Mouse (Mus musculus): ENCODE measurements around the gene Prkrip1. TPM values are rescaled to one million over a fixed set of nuclear protein-coding genes. Genes with fewer than 3 reads are reported as not detected.

Gene Prkrip1
- polyA plus RNA-seq (2011; ENCODE audit: insufficient read depth, insufficient read length, low read depth, missing spikeins) = 45.3 and 48.3 TPM in 2 replicates

DNA sequence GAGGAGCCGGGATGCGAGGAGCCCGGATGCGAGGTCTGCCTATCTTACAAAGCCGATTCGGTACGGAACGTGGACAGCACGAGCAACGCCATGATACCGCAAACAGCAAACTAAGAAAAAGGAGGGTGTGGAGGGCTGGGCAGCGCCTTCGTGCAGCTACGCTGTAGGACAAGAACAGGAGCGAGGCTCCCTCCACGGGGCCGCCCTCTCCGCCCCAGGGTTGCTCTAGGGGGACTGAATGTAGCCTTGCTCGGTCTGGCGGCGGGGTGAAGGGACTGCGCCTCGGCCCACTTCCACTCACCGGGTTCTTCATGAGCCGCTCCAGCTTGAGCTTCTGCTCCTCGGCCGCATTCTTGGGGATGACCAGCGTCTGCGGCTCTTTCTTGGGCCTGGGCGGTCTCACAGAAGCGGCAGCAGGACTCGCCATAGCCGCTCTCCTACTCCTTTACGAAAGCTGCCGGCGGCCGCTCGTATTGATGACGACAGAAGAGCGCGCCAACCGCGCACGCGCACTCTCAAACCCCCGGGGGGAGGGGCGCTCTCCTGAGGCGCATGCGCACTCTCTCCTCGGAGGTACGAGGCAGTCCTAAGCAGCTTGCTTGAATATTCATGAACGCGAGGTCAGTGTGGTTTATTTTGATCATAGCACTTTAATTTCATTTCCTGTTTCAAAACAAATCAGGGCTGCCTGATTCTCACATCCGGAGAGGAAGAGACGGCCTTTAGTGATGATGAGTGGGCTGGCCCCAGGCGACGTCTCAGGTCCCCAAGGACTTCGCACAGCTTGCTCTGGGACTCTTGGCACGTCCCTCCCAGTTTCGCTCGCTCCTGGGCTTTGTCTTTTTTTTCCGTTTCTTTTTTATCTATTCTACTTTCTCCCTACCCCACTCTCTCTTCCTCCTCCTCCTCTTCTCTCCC lies at the start of gene Prkrip1:
Gene Prkrip1 (minus strand): TSS at position 490 of the 918 bp plus-strand sequence.
- no peak within 1 kb of the TSS for H3K27ac ChIP-seq (ENCODE audit: insufficient read depth, low read length)
- peak within 1 kb of the TSS; percentile 96 for H3K4me3 ChIP-seq (ENCODE audit: low read depth, low read length)
- peaks cover 9% of the 10 kb centered on the region for H3K36me3 ChIP-seq (ENCODE audit: control insufficient read depth, insufficient read depth, low read length, poor library complexity, severe bottlenecking)
- peak within 1 kb of the TSS; percentile 77 for H3K9ac ChIP-seq (ENCODE audit: low read depth, poor library complexity, severe bottlenecking)
- TF ChIP-seq EP300 (IDR thresholded peaks at IDR 0.05; ENCODE audit: insufficient read depth, low read depth, low read length) = no peak
- peak; percentile 46 for TF ChIP-seq POLR2A (IDR thresholded peaks at IDR 0.05; ENCODE audit: insufficient read depth, low read length)
- TF ChIP-seq CTCF (IDR thresholded peaks at IDR 0.05; ENCODE audit: low read depth, low read length) = no peak
- no peaks in the 10 kb centered on the region for H3K4me1 ChIP-seq (ENCODE audit: control insufficient read depth, insufficient read depth, low read length)
- no peaks in the 10 kb centered on the region for H3K27me3 ChIP-seq (ENCODE audit: control insufficient read depth, insufficient read depth, low read length, poor library complexity, severe bottlenecking)
- 0 out of 2 replicates have a peak, but pooled peaks cover 1% of the 10 kb centered on the region for H3K9me3 ChIP-seq (replicated peaks; ENCODE audit: control insufficient read depth, insufficient read depth, low read length, poor library complexity, severe bottlenecking)

DNA sequence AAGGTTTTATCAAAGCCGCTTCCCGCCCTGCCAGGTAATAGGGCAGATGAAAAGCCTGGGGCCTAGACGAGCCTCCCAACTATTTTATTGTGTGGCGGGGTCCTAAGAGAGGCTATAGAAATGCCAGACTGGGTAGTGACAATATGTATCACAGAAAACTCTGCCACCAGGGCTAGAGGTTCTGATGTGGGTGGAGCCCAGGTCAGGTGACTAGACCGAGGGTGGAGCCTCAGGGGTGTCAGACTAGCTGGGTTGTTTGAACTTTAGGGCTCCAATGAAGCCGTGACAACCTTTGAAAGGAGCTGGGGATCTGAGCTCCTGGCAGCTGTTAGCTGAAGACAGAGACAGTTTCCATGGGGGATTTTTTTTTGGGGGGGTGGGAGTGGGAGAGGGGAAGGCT lies 49.7 kb upstream of the Prkrip1 start:
- Histone ChIP-seq H3K27ac (ENCODE audit: insufficient read depth, low read length) (no peak overlapping the region), H3K4me1 (ENCODE audit: control insufficient read depth, insufficient read depth, low read length) (no peaks in the 10 kb centered on the region), H3K36me3 (ENCODE audit: control insufficient read depth, insufficient read depth, low read length, poor library complexity, severe bottlenecking) (no peaks in the 10 kb centered on the region), H3K4me3 (ENCODE audit: low read depth, low read length) (no peak overlapping the region), H3K27me3 (ENCODE audit: control insufficient read depth, insufficient read depth, low read length, poor library complexity, severe bottlenecking) (no peaks in the 10 kb centered on the region), H3K9me3 (replicated peaks; ENCODE audit: control insufficient read depth, insufficient read depth, low read length, poor library complexity, severe bottlenecking) (no peaks in the 10 kb centered on the region), H3K9ac (ENCODE audit: low read depth, poor library complexity, severe bottlenecking) (no peak overlapping the region)
- TF ChIP-seq CTCF (IDR thresholded peaks at IDR 0.05; ENCODE audit: low read depth, low read length) (no peak), POLR2A (IDR thresholded peaks at IDR 0.05; ENCODE audit: insufficient read depth, low read length) (no peak), EP300 (IDR thresholded peaks at IDR 0.05; ENCODE audit: insufficient read depth, low read depth, low read length) (no peak)

GRCm38 (mm10) chr5:136246452-136246838 lies 47.7 kb upstream of the Prkrip1 start, which contains the start of gene Sh2b2:
TSS of gene Sh2b2 (minus strand) at chr5:136246556.
- no peak within 1 kb of the TSS for H3K9ac ChIP-seq (ENCODE audit: low read depth, poor library complexity, severe bottlenecking)
- no peak within 1 kb of the TSS for H3K27ac ChIP-seq (ENCODE audit: insufficient read depth, low read length)
- no peaks in the 10 kb centered on the region for H3K27me3 ChIP-seq (ENCODE audit: control insufficient read depth, insufficient read depth, low read length, poor library complexity, severe bottlenecking)
- no peaks in the 10 kb centered on the region for H3K36me3 ChIP-seq (ENCODE audit: control insufficient read depth, insufficient read depth, low read length, poor library complexity, severe bottlenecking)
- H3K4me3 ChIP-seq (ENCODE audit: low read depth, low read length) = peak within 1 kb of the TSS; percentile 20; the same call in 1 of the 2 replicates
- H3K4me1 ChIP-seq (ENCODE audit: control insufficient read depth, insufficient read depth, low read length) = no peaks in the 10 kb centered on the region
- no peaks in the 10 kb centered on the region for H3K9me3 ChIP-seq (replicated peaks; ENCODE audit: control insufficient read depth, insufficient read depth, low read length, poor library complexity, severe bottlenecking)
- no peak for TF ChIP-seq POLR2A (IDR thresholded peaks at IDR 0.05; ENCODE audit: insufficient read depth, low read length)
- no peak for TF ChIP-seq CTCF (IDR thresholded peaks at IDR 0.05; ENCODE audit: low read depth, low read length)
- no peak for TF ChIP-seq EP300 (IDR thresholded peaks at IDR 0.05; ENCODE audit: insufficient read depth, low read depth, low read length)

GRCm38 (mm10) chr5:136245541-136246451 lies 47.0 kb upstream of the Prkrip1 start:
- H3K9ac ChIP-seq (ENCODE audit: low read depth, poor library complexity, severe bottlenecking) = no peak overlapping the region
- no peaks in the 10 kb centered on the region for H3K9me3 ChIP-seq (replicated peaks; ENCODE audit: control insufficient read depth, insufficient read depth, low read length, poor library complexity, severe bottlenecking)
- H3K27ac ChIP-seq (ENCODE audit: insufficient read depth, low read length) = no peak overlapping the region
- H3K4me3 ChIP-seq (ENCODE audit: low read depth, low read length) = peak overlapping the region; percentile 20; the same call in 1 of the 2 replicates
- TF ChIP-seq POLR2A (IDR thresholded peaks at IDR 0.05; ENCODE audit: insufficient read depth, low read length) = no peak
- TF ChIP-seq CTCF (IDR thresholded peaks at IDR 0.05; ENCODE audit: low read depth, low read length) = no peak
- TF ChIP-seq EP300 (IDR thresholded peaks at IDR 0.05; ENCODE audit: insufficient read depth, low read depth, low read length) = no peak
- H3K27me3 ChIP-seq (ENCODE audit: control insufficient read depth, insufficient read depth, low read length, poor library complexity, severe bottlenecking) = no peaks in the 10 kb centered on the region
- H3K4me1 ChIP-seq (ENCODE audit: control insufficient read depth, insufficient read depth, low read length) = no peaks in the 10 kb centered on the region
- H3K36me3 ChIP-seq (ENCODE audit: control insufficient read depth, insufficient read depth, low read length, poor library complexity, severe bottlenecking) = no peaks in the 10 kb centered on the region

- H3K27me3 ChIP-seq (ENCODE audit: control insufficient read depth, insufficient read depth, low read length, poor library complexity, severe bottlenecking) = no peaks in the 10 kb centered on the region
- peak overlapping the region; percentile 80 for H3K4me3 ChIP-seq (ENCODE audit: low read depth, low read length)
- H3K4me1 ChIP-seq (ENCODE audit: control insufficient read depth, insufficient read depth, low read length) = no peaks in the 10 kb centered on the region
- no peaks in the 10 kb centered on the region for H3K9me3 ChIP-seq (replicated peaks; ENCODE audit: control insufficient read depth, insufficient read depth, low read length, poor library complexity, severe bottlenecking)
- H3K27ac ChIP-seq (ENCODE audit: insufficient read depth, low read length) = no peak overlapping the region
- no peaks in the 10 kb centered on the region for H3K36me3 ChIP-seq (ENCODE audit: control insufficient read depth, insufficient read depth, low read length, poor library complexity, severe bottlenecking)
- H3K9ac ChIP-seq (ENCODE audit: low read depth, poor library complexity, severe bottlenecking) = peak overlapping the region; percentile 85
- TF ChIP-seq CTCF (IDR thresholded peaks at IDR 0.05; ENCODE audit: low read depth, low read length) = no peak
- TF ChIP-seq POLR2A (IDR thresholded peaks at IDR 0.05; ENCODE audit: insufficient read depth, low read length) = no peak
- no peak for TF ChIP-seq EP300 (IDR thresholded peaks at IDR 0.05; ENCODE audit: insufficient read depth, low read depth, low read length)
Observed at GRCm38 (mm10) chr5:136244762-136245540, 46.2 kb upstream of the Prkrip1 start.

All from ES-Bruce4 (cell line).